Mouse (Mus musculus) ES-E14 (cell line): ENCODE measurements around the gene N4bp2l2.

Source experiments
- MAFK ChIP-seq: IDR thresholded peaks from 2 replicates; pipeline ENCODE4 v1.6.1; 2014; ENCODE audit warnings: mild to moderate bottlenecking, low read depth, low read length, inconsistent platforms; ENCODE audit not compliant: insufficient read depth
- ZNF384 ChIP-seq: IDR thresholded peaks from 2 replicates; pipeline ENCODE4 v1.6.1; 2012; ENCODE audit warnings: low read depth, low read length, inconsistent platforms

DNA sequence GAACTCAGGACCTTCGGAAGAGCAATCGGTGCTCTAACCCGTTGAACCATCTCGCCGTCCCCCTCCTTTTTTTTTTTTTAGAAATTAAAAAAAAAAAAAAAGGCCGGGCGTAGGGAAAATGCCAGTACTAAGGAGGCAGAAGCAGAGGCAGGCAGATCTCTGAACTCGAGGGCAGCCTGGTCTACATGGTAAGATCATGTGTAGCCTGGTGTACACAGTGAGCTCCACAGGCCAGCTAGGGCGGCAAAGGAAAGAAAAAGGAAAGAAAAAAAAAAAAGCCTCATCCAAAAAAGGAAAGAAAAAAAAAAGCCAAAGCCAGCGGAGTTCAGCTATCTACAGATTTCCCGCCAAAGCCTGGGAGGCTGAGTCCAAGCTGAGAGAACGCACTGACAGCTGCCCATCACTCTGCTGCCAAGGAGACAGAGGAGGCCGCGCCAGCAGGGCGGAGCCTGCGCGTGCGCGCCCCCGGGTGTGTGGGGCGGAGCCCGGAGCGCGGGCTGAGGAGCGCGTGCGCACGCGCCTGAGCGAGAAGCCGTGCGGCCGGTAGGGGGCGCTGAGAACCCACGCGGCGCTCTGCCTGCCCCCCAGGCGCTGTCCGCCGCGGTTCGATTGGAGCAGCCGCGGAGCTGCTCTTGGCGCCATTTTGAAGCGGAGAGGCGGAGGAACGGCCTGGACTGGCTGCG is 7.3 kb upstream of the N4bp2l2 start, which contains the start of gene Pds5b:
- TF ChIP-seq ZNF384 (no peak), MAFK (no peak)
